Mouse (Mus musculus) gastrocnemius, postnatal 10 days (tissue): ENCODE data around the gene Prrg3. TPM values are rescaled to one million over a fixed set of nuclear protein-coding genes. Genes with fewer than 3 reads are reported as not detected.
"Not testable (repeated sequence)": the region's sequence is repeated elsewhere in the genome, so short reads cannot be mapped to it uniquely, and the experiment has no call there.

Experiments used
- DNase-seq: peaks from one replicate; pipeline ENCODE4 v3.0.0; 2021; ENCODE audit warnings: mixed read lengths
- long read RNA-seq, 2 experiments: library from polyadenylated mRNA; stranded (forward); transcript quantifications; one replicate each; pipeline ENCODE4 v2.0.0; 2021
- total RNA-seq, 2 experiments: library from RNA; stranded (reverse); gene quantifications; 2 replicates each; pipeline ENCODE4 v1.2.3; 2021

Gene Prrg3
- total RNA-seq, result 10 to 100 TPM; 18.1 to 20.4 TPM
- long read RNA-seq, experiment 1, full-length matches to known transcripts, result 9 of 15 reads
- long read RNA-seq, experiment 1, partial matches to known transcripts, result 4 of 15 reads
- long read RNA-seq, experiment 1, other reads (novel, unspliced or antisense), result 2 of 15 reads
- long read RNA-seq, experiment 2, full-length matches to known transcripts, result 9 of 17 reads
- long read RNA-seq, experiment 2, partial matches to known transcripts, result 0 of 17 reads
- long read RNA-seq, experiment 2, other reads (novel, unspliced or antisense), result 8 of 17 reads

GRCm38 (mm10) chrX:71962073-71963051 lies at the start of gene Prrg3:
Prrg3 (plus strand) TSS chrX:71962624.
- DNase-seq, result peak; percentile 55

GRCm38 (mm10) chrX:71946631-71947030 lies 15.8 kb upstream of the Prrg3 start:
- peak; percentile 45 for DNase-seq

- no peak for DNase-seq
Measured at GRCm38 (mm10) chrX:71958366-71958765, 4.1 kb upstream of the Prrg3 start.

GRCm38 (mm10) chrX:71963275-71963912 lies 970 bp downstream of the Prrg3 start:
- no peak for DNase-seq

GRCm38 (mm10) chrX:71968216-71968615 lies 5.8 kb downstream of the Prrg3 start:
- no peak for DNase-seq

- no peak for DNase-seq
Measured at GRCm38 (mm10) chrX:71968816-71969215, 6.4 kb downstream of the Prrg3 start.

GRCm38 (mm10) chrX:71971325-71971724 lies 8.9 kb downstream of the Prrg3 start:
- DNase-seq, result no peak

GRCm38 (mm10) chrX:71972686-71973085 lies 10.3 kb downstream of the Prrg3 start, which contains the start of gene Fate1:
Fate1 (plus strand) TSS chrX:71972986.
- no peak for DNase-seq

GRCm38 (mm10) chrX:71977681-71978080 lies 15.3 kb downstream of the Prrg3 start:
- not testable (repeated sequence) for DNase-seq

GRCm38 (mm10) chrX:71980443-71980842 lies 18.0 kb downstream of the Prrg3 start:
- DNase-seq, result no peak

GRCm38 (mm10) chrX:71981322-71981721 lies 18.9 kb downstream of the Prrg3 start:
- DNase-seq, result no peak

GRCm38 (mm10) chrX:71983205-71983604 lies 20.8 kb downstream of the Prrg3 start:
- no peak for DNase-seq

- peak; percentile 9 for DNase-seq
Measured at GRCm38 (mm10) chrX:71983775-71984174, 21.4 kb downstream of the Prrg3 start.

- no peak for DNase-seq
Measured at GRCm38 (mm10) chrX:71991549-71991948, 29.1 kb downstream of the Prrg3 start, which contains the start of gene Cnga2. Cnga2 (plus strand) TSS chrX:71991849.

GRCm38 (mm10) chrX:71995972-71996371 lies 33.5 kb downstream of the Prrg3 start:
- no peak for DNase-seq

- DNase-seq, result no peak
Measured at GRCm38 (mm10) chrX:72009930-72010329, 47.5 kb downstream of the Prrg3 start.

GRCm38 (mm10) chrX:72012236-72012635 lies 49.8 kb downstream of the Prrg3 start:
- DNase-seq, result peak; percentile 12

- peak; percentile 35 for DNase-seq
Measured at GRCm38 (mm10) chrX:72012804-72013203, 50.4 kb downstream of the Prrg3 start.

GRCm38 (mm10) chrX:72022241-72022640 lies 59.8 kb downstream of the Prrg3 start:
- no peak for DNase-seq
